Mouse (Mus musculus) liver, embryonic 14.5 days (tissue): ENCODE data around the gene Pla2r1. TPM values are rescaled to one million over a fixed set of nuclear protein-coding genes. Genes with fewer than 3 reads are reported as not detected.

Experiments used
- ATAC-seq: fragments of 200-750 bp; cut with Nextera tagmentation; 2 replicates; pipeline ENCODE4 v1.8.0; 2017; ENCODE audit warnings: moderate number of reproducible peaks, mild to moderate bottlenecking, moderate library complexity; ENCODE audit not compliant: insufficient read depth
- DNase-seq, 3 experiments: peaks; one replicate each; pipeline ENCODE4 v3.0.0-alpha.2; 2012 to 2013; ENCODE audit warnings: low read depth in 3 of 3, low spot score in 3 of 3
- H3K27ac ChIP-seq: fragments of 300-500 bp; sonication (generic); 2 replicates; pipeline ENCODE4 v1.5.1; 2014; ENCODE audit warnings: moderate library complexity, mild to moderate bottlenecking, control low read depth, inconsistent platforms
- H3K27me3 ChIP-seq: fragments of 300-500 bp; sonication (generic); 2 replicates; pipeline ENCODE4 v1.6.1; 2014; ENCODE audit warnings: mild to moderate bottlenecking, low read length, moderate library complexity; ENCODE audit not compliant: control insufficient read depth, insufficient read depth
- H3K36me3 ChIP-seq: fragments of 300-500 bp; sonication (generic); replicated peaks from 2 replicates; pipeline ENCODE4 v1.6.1; 2014; ENCODE audit warnings: low read depth; ENCODE audit not compliant: control insufficient read depth, insufficient read depth
- H3K4me1 ChIP-seq, 2 experiments: fragments of 200-500 bp in 1 of 2; fragments of 300-500 bp in 1 of 2; sonication (generic) in 1 of 2; replicated peaks; 2 replicates each; pipeline ENCODE4 v1.6.1; 2012 to 2014; ENCODE audit warnings: antibody characterized with exemption in 1 of 2, inconsistent platforms in 1 of 2, low read length in 1 of 2; ENCODE audit not compliant: control insufficient read depth in 2 of 2, insufficient read depth in 2 of 2
- H3K4me2 ChIP-seq: fragments of 300-500 bp; sonication (generic); 2 replicates; pipeline ENCODE4 v1.6.1; 2014; ENCODE audit warnings: low read depth, mild to moderate bottlenecking, control low read depth, moderate library complexity
- H3K4me3 ChIP-seq, 2 experiments: fragments of 200-500 bp in 1 of 2; fragments of 300-500 bp in 1 of 2; sonication (generic) in 1 of 2; 2 replicates each; pipeline ENCODE4 v1.5.1; 2012 to 2014; ENCODE audit warnings: low read depth in 2 of 2, low read length in 2 of 2, mild to moderate bottlenecking in 2 of 2, control low read depth in 1 of 2, inconsistent platforms in 1 of 2, moderate library complexity in 1 of 2; ENCODE audit not compliant: insufficient read depth in 1 of 2
- H3K9ac ChIP-seq: fragments of 300-500 bp; sonication (generic); replicated peaks from 2 replicates; pipeline ENCODE4 v1.6.1; 2014; ENCODE audit warnings: mild to moderate bottlenecking, control low read depth, moderate library complexity
- H3K9me3 ChIP-seq: fragments of 300-500 bp; sonication (generic); 2 replicates; pipeline ENCODE4 v1.6.1; 2016; ENCODE audit warnings: low read length, mixed read lengths; ENCODE audit not compliant: control insufficient read depth
- CTCF ChIP-seq: IDR thresholded peaks from 2 replicates; pipeline ENCODE4 v1.5.1; 2016; ENCODE audit warnings: antibody characterized with exemption, low read depth, control low read depth
- EP300 ChIP-seq: IDR thresholded peaks from 2 replicates; pipeline ENCODE4 v1.6.1; 2016; ENCODE audit warnings: antibody characterized with exemption, low read depth
- WGBS: fragments of 180-500 bp; shearing (Covaris S2); extraction: QIAGEN DNeasy Blood & Tissue Kit; methylation state at CpG from one replicate; pipeline ENCODE4 v1.1.7; 2014; ENCODE audit not compliant: insufficient replicate concordance; 5-methylcytosine and 5-hydroxymethylcytosine counted together
- polyA plus RNA-seq, 2 experiments: library from polyadenylated mRNA; depleted of rRNA in 1 of 2; stranded (reverse) in 1 of 2; unstranded in 1 of 2; fragments of >200 nt; fragmentation: Nextera tagmentation in 1 of 2; extraction: Ambion mirVana in 1 of 2; gene quantifications; 2 replicates each; pipeline versions ENCODE4 v1.2.1 to v1.2.3; 2012 to 2014

The Pla2r1 gene
- polyA plus RNA-seq, 2 experiments, result 0.17 to 0.19 TPM

GRCm38 (mm10) chr2:60533026-60533425 lies 20.1 kb downstream of the Pla2r1 start:
- no peaks in the 10 kb centered on the region for H3K27me3 ChIP-seq
- H3K4me1 ChIP-seq, result no peaks in the 10 kb centered on the region
- H3K4me2 ChIP-seq, result no peak overlapping the region
- 61% methylated on average over 3 of the region's 3 CpGs for WGBS
- H3K36me3 ChIP-seq, result no peaks in the 10 kb centered on the region
- no peak for TF ChIP-seq EP300
- no peak for TF ChIP-seq CTCF
- no peak overlapping the region for H3K27ac ChIP-seq
- H3K4me3 ChIP-seq, result no peak overlapping the region
- no peak overlapping the region for H3K9ac ChIP-seq
- H3K9me3 ChIP-seq, result no peaks in the 10 kb centered on the region
- ATAC-seq (no peak), DNase-seq (no peak)

- no peak overlapping the region for H3K4me3 ChIP-seq
- no peaks in the 10 kb centered on the region for H3K36me3 ChIP-seq
- H3K27ac ChIP-seq, result no peak overlapping the region
- H3K9me3 ChIP-seq, result no peaks in the 10 kb centered on the region
- no peak overlapping the region for H3K9ac ChIP-seq
- H3K4me2 ChIP-seq, result no peak overlapping the region
- TF ChIP-seq CTCF (no peak), EP300 (no peak)
- no peaks in the 10 kb centered on the region for H3K27me3 ChIP-seq
- DNase-seq (no peak), ATAC-seq (no peak)
- 51% methylated on average over 5 of the region's 5 CpGs for WGBS
- H3K4me1 ChIP-seq, result no peaks in the 10 kb centered on the region
Measured at GRCm38 (mm10) chr2:60532495-60532894, 20.6 kb downstream of the Pla2r1 start.

- Histone ChIP-seq H3K9ac (no peak overlapping the region), H3K27ac (no peak overlapping the region), H3K4me3 (no peak overlapping the region), H3K27me3 (no peaks in the 10 kb centered on the region), H3K4me2 (no peak overlapping the region), H3K4me1 (no peaks in the 10 kb centered on the region), H3K9me3 (no peaks in the 10 kb centered on the region), H3K36me3 (no peaks in the 10 kb centered on the region)
- ATAC-seq (no peak), DNase-seq (no peak)
- 30% methylated on average over 8 of the region's 8 CpGs for WGBS
- TF ChIP-seq CTCF, result no peak
- TF ChIP-seq EP300, result no peak
Measured at GRCm38 (mm10) chr2:60515817-60516216, 37.3 kb downstream of the Pla2r1 start.

GRCm38 (mm10) chr2:60514863-60515262 lies 38.2 kb downstream of the Pla2r1 start:
- 64% methylated on average over 4 of the region's 4 CpGs for WGBS
- no peak for TF ChIP-seq EP300
- TF ChIP-seq CTCF, result peak; percentile 46
- ATAC-seq (no peak), DNase-seq (no peak)
- Histone ChIP-seq H3K9ac (no peak overlapping the region), H3K27ac (no peak overlapping the region), H3K4me2 (no peak overlapping the region), H3K27me3 (no peaks in the 10 kb centered on the region), H3K36me3 (no peaks in the 10 kb centered on the region), H3K4me3 (no peak overlapping the region), H3K4me1 (no peaks in the 10 kb centered on the region), H3K9me3 (no peaks in the 10 kb centered on the region)

- no peak for ATAC-seq
- WGBS, result 38% methylated on average over 1 of the region's 1 CpGs
- no peak for DNase-seq
- Histone ChIP-seq H3K4me1 (no peaks in the 10 kb centered on the region), H3K27ac (no peak overlapping the region), H3K9ac (no peak overlapping the region), H3K4me3 (no peak overlapping the region), H3K27me3 (no peaks in the 10 kb centered on the region), H3K4me2 (no peak overlapping the region), H3K36me3 (no peaks in the 10 kb centered on the region), H3K9me3 (no peaks in the 10 kb centered on the region)
- TF ChIP-seq CTCF, result no peak
Measured at GRCm38 (mm10) chr2:60510718-60511117, 42.4 kb downstream of the Pla2r1 start.

GRCm38 (mm10) chr2:60505145-60505544 lies 48.0 kb downstream of the Pla2r1 start:
- WGBS, result 32% methylated on average over 2 of the region's 2 CpGs
- no peak overlapping the region for H3K9ac ChIP-seq
- H3K4me2 ChIP-seq, result no peak overlapping the region
- H3K27ac ChIP-seq, result no peak overlapping the region
- no peaks in the 10 kb centered on the region for H3K27me3 ChIP-seq
- H3K36me3 ChIP-seq, result no peaks in the 10 kb centered on the region
- H3K4me1 ChIP-seq, result no peaks in the 10 kb centered on the region
- ATAC-seq (no peak), DNase-seq (no peak)
- H3K9me3 ChIP-seq, result no peaks in the 10 kb centered on the region
- no peak for TF ChIP-seq CTCF
- no peak for TF ChIP-seq EP300
- H3K4me3 ChIP-seq, result no peak overlapping the region
